Mouse (Mus musculus): ENCODE measurements around the gene Plekhg3.

DNA sequence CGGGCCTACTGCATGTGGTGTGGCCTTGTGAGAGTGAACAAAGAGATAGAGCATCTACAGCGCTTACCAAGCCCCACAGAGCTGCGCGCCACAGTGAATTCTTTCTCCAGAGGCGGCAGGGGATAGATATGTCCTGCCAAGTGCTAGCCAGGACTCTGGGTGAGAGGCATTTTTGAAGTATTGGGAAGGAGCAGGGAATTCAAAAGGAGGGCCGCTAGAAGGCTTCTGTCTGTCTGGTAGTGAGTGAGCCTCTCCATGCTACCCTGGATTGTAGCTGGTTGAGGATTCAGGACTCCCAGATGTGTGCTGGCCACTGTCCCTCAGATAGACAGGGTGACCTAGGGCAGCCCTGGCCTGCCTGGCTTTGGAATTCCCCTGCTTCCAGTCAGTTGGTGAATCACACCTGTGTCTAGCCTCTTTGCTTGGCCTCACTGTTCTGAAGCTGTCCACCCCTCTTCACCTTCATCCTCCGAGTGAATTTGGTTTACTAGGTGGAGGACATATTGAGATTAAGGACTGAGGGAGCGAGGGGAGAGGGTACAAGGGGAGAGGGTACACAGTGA is 6.0 kb downstream of the Plekhg3 start:
- TF ChIP-seq POLR2A (IDR thresholded peaks at IDR 0.05; ENCODE audit: low read depth, low read length) (no peak), CTCF (IDR thresholded peaks at IDR 0.05; ENCODE audit: borderline replicate concordance, insufficient read depth, low read length) (no peak)
